Mouse (Mus musculus): ENCODE results near the gene Gtf2f2. TPM values are rescaled to one million over a fixed set of nuclear protein-coding genes. Genes with fewer than 3 reads are reported as not detected.
"Not testable (repeated sequence)": the region's sequence is repeated elsewhere in the genome, so short reads cannot be mapped to it uniquely, and the experiment has no call there.

The Gtf2f2 gene
- polyA plus RNA-seq, 1 experiment from 2014 or later = 25.4 TPM

DNA sequence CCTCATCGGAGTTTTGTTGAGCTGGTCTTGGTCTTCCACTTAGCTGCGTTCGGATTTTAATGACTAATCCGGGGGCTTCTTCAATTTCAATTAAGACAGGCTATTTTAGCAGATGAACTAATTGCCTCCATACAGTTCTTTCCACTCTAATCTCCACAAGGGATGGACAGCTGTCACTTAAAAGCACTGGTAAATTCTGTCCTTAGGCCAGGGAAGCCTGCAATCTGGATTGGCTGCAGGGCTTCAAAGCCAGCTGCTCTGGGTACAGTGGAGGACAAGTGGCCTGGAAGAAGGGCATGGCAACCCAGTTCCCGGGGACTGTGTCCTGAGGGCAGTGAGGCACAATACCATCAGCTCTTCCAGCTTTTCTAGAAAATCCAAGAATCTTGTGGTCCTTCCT, 139.6 kb downstream of the Gtf2f2 start:
- peaks cover 2% of the 10 kb centered on the region in 2 experiments; a peak in 2 of 4 replicates for H3K4me1 ChIP-seq (ENCODE audit: control insufficient read depth in 2 of 2, insufficient read depth in 2 of 2, low read length in 2 of 2)
- 14% methylated on average over 4 of the region's 5 CpGs for WGBS
- peak overlapping the region in 1 of 2 experiments; percentile 44; a peak in 1 of 4 replicates for H3K27ac ChIP-seq (replicated peaks in 1 of 2; ENCODE audit: control insufficient read depth in 1 of 2, insufficient read depth in 1 of 2, low read depth in 2 of 2, low read length in 2 of 2)
- ATAC-seq (ENCODE audit: insufficient number of reproducible peaks, insufficient read depth, low FRiP score, low read depth) = no peak
- H3K4me2 ChIP-seq (ENCODE audit: low read length) = peak overlapping the region; percentile 36
- H3K4me3 ChIP-seq (ENCODE audit: control insufficient read depth in 1 of 2, insufficient read depth in 1 of 2, low read depth in 1 of 2, low read length in 2 of 2) = no peak overlapping the region
- H3K36me3 ChIP-seq (ENCODE audit: control insufficient read depth, insufficient read depth, low read length) = no peaks in the 10 kb centered on the region
- H3K27me3 ChIP-seq (ENCODE audit: control insufficient read depth, insufficient read depth, low read length) = no peaks in the 10 kb centered on the region
- no peak overlapping the region for H3K9ac ChIP-seq (ENCODE audit: low read length)
- no peaks in the 10 kb centered on the region for H3K9me3 ChIP-seq (ENCODE audit: control insufficient read depth, low read length)

GRCm38 (mm10) chr14:75870631-75871030, 140.0 kb downstream of the Gtf2f2 start:
- no peak for ATAC-seq (ENCODE audit: insufficient number of reproducible peaks, insufficient read depth, low FRiP score, low read depth)
- 19% methylated on average over 9 of the region's 10 CpGs for WGBS

GRCm38 (mm10) chr14:75869769-75870363, 140.8 kb downstream of the Gtf2f2 start:
- H3K4me1 ChIP-seq (ENCODE audit: control insufficient read depth in 2 of 2, insufficient read depth in 2 of 2, low read length in 2 of 2) = peaks cover 2 to 3% of the 10 kb centered on the region in 2 experiments; a peak in 2 of 4 replicates
- H3K4me3 ChIP-seq (ENCODE audit: control insufficient read depth in 1 of 2, insufficient read depth in 1 of 2, low read depth in 1 of 2, low read length in 2 of 2) = no peak overlapping the region
- WGBS = 70% methylated on average over 14 of the region's 14 CpGs
- H3K9ac ChIP-seq (ENCODE audit: low read length) = no peak overlapping the region
- H3K36me3 ChIP-seq (ENCODE audit: control insufficient read depth, insufficient read depth, low read length) = no peaks in the 10 kb centered on the region
- H3K27ac ChIP-seq (replicated peaks in 1 of 2; ENCODE audit: control insufficient read depth in 1 of 2, insufficient read depth in 1 of 2, low read depth in 2 of 2, low read length in 2 of 2) = no peak overlapping the region
- H3K9me3 ChIP-seq (ENCODE audit: control insufficient read depth, low read length) = no peaks in the 10 kb centered on the region
- H3K27me3 ChIP-seq (ENCODE audit: control insufficient read depth, insufficient read depth, low read length) = no peaks in the 10 kb centered on the region
- no peak for ATAC-seq (ENCODE audit: insufficient number of reproducible peaks, insufficient read depth, low FRiP score, low read depth)
- no peak overlapping the region for H3K4me2 ChIP-seq (ENCODE audit: low read length)

More at GRCm38 (mm10) chr14:75870631-75871030, 140.0 kb downstream of the Gtf2f2 start:
- peak overlapping the region; percentile 46 for H3K4me2 ChIP-seq (ENCODE audit: low read length)
- no peak overlapping the region for H3K27ac ChIP-seq (replicated peaks in 1 of 2; ENCODE audit: control insufficient read depth in 1 of 2, insufficient read depth in 1 of 2, low read depth in 2 of 2, low read length in 2 of 2)
- H3K9ac ChIP-seq (ENCODE audit: low read length) = peak overlapping the region; percentile 34; the same call in 1 of the 2 replicates
- no peaks in the 10 kb centered on the region for H3K27me3 ChIP-seq (ENCODE audit: control insufficient read depth, insufficient read depth, low read length)
- H3K36me3 ChIP-seq (ENCODE audit: control insufficient read depth, insufficient read depth, low read length) = no peaks in the 10 kb centered on the region
- H3K9me3 ChIP-seq (ENCODE audit: control insufficient read depth, low read length) = no peaks in the 10 kb centered on the region
- peaks cover 2% of the 10 kb centered on the region in 2 experiments; a peak in 2 of 4 replicates for H3K4me1 ChIP-seq (ENCODE audit: control insufficient read depth in 2 of 2, insufficient read depth in 2 of 2, low read length in 2 of 2)
- peak overlapping the region; percentile 11 to 29; a peak in 3 of 4 replicates for H3K4me3 ChIP-seq (ENCODE audit: control insufficient read depth in 1 of 2, insufficient read depth in 1 of 2, low read depth in 1 of 2, low read length in 2 of 2)

DNA sequence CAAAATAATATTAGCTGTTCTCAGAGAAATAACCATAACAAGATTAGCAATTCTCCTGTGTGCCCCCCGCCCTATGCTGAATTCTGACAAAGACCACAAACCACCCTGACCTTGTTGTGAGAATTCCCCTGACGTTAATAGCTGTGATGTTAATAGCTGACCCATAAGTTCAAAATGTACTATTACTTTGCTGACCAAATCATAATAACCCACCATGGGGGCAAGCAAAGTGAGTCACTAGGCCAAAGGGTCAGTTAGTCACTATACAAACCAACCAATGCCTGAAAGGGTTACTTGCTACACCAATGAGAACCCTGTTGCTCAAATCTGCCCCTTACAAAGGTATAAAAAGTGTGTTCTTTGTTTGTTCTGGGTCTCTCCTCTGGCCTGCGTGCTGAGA, 142.6 kb downstream of the Gtf2f2 start:
- H3K9me3 ChIP-seq (ENCODE audit: control insufficient read depth, low read length); H3K27me3 ChIP-seq (ENCODE audit: control insufficient read depth, insufficient read depth, low read length); ATAC-seq (ENCODE audit: insufficient number of reproducible peaks, insufficient read depth, low FRiP score, low read depth); H3K36me3 ChIP-seq (ENCODE audit: control insufficient read depth, insufficient read depth, low read length); H3K9ac ChIP-seq (ENCODE audit: low read length); H3K27ac ChIP-seq (replicated peaks in 1 of 2; ENCODE audit: control insufficient read depth in 1 of 2, insufficient read depth in 1 of 2, low read depth in 2 of 2, low read length in 2 of 2); H3K4me3 ChIP-seq (ENCODE audit: control insufficient read depth in 1 of 2, insufficient read depth in 1 of 2, low read depth in 1 of 2, low read length in 2 of 2); H3K4me2 ChIP-seq (ENCODE audit: low read length): not testable (repeated sequence)
- 76% methylated on average over 3 of the region's 3 CpGs for WGBS
- H3K4me1 ChIP-seq (ENCODE audit: control insufficient read depth in 2 of 2, insufficient read depth in 2 of 2, low read length in 2 of 2) = peaks cover 11 to 18% of the 10 kb centered on the region in 2 experiments

GRCm38 (mm10) chr14:75866706-75867333, 143.8 kb downstream of the Gtf2f2 start:
- H3K9me3 ChIP-seq (ENCODE audit: control insufficient read depth, low read length) = 0 out of 2 replicates have a peak, but pooled peaks cover 6% of the 10 kb centered on the region
- no peak overlapping the region for H3K27ac ChIP-seq (replicated peaks in 1 of 2; ENCODE audit: control insufficient read depth in 1 of 2, insufficient read depth in 1 of 2, low read depth in 2 of 2, low read length in 2 of 2)
- H3K36me3 ChIP-seq (ENCODE audit: control insufficient read depth, insufficient read depth, low read length) = no peaks in the 10 kb centered on the region
- H3K27me3 ChIP-seq (ENCODE audit: control insufficient read depth, insufficient read depth, low read length) = no peaks in the 10 kb centered on the region
- 75% methylated on average over 9 of the region's 9 CpGs for WGBS
- ATAC-seq (ENCODE audit: insufficient number of reproducible peaks, insufficient read depth, low FRiP score, low read depth) = no peak
- H3K9ac ChIP-seq (ENCODE audit: low read length) = no peak overlapping the region
- no peak overlapping the region for H3K4me3 ChIP-seq (ENCODE audit: control insufficient read depth in 1 of 2, insufficient read depth in 1 of 2, low read depth in 1 of 2, low read length in 2 of 2)
- no peak overlapping the region for H3K4me2 ChIP-seq (ENCODE audit: low read length)
- peaks cover 15 to 22% of the 10 kb centered on the region in 2 experiments for H3K4me1 ChIP-seq (ENCODE audit: control insufficient read depth in 2 of 2, insufficient read depth in 2 of 2, low read length in 2 of 2)

DNA sequence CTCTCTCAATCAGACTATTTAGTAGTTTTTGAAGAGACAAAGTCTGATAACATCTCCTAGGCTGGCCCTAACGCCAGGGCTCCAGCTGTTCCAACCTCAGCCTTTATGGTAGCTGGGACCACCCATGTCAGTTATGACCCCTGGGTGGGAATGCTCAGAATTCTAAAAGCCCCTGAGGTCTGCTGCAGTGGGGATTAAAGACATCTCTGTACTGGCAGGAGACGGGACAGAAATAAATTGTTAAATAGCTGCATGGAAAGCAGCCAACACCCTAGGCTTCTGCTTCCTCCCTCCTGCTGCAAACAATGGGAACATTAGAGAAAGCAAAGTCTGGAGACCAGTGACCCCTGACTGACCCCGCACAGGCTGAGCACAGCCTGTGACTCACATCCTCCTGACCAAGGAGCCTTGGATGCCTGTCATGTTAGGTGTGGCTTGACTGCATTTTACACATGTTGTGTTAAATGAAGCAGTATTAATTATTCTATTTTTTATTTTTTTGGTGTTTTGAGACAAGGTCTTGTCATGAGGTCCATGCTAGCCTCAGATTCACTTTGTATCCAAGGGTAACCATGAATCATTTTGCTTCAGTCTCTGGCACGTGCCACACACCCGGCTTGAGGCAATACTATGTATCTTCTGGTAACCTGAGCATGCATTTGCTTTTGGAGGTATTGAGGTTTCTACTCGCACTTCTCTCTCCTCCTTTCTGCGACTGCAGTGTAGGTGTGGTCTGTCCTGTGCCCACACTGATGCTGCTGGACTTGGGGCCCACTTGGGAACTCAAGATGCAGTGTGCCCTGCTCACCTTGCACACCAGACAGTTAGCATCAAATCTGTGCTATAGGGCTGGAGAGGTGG, 146.9 kb downstream of the Gtf2f2 start:
- Histone ChIP-seq H3K9me3 (ENCODE audit: control insufficient read depth, low read length) (0 out of 2 replicates have a peak, but pooled peaks cover 6% of the 10 kb centered on the region), H3K27ac (replicated peaks in 1 of 2; ENCODE audit: control insufficient read depth in 1 of 2, insufficient read depth in 1 of 2, low read depth in 2 of 2, low read length in 2 of 2) (peak overlapping the region; percentile 90 to 98), H3K36me3 (ENCODE audit: control insufficient read depth, insufficient read depth, low read length) (no peaks in the 10 kb centered on the region), H3K9ac (ENCODE audit: low read length) (0 out of 2 replicates have a peak overlapping the region, but pooled peaks have one; percentile 45), H3K4me2 (ENCODE audit: low read length) (peak overlapping the region; percentile 24; the same call in 1 of the 2 replicates), H3K4me3 (ENCODE audit: control insufficient read depth in 1 of 2, insufficient read depth in 1 of 2, low read depth in 1 of 2, low read length in 2 of 2) (no peak overlapping the region), H3K4me1 (ENCODE audit: control insufficient read depth in 2 of 2, insufficient read depth in 2 of 2, low read length in 2 of 2) (peaks cover 13 to 19% of the 10 kb centered on the region in 2 experiments), H3K27me3 (ENCODE audit: control insufficient read depth, insufficient read depth, low read length) (no peaks in the 10 kb centered on the region)
- WGBS = 17% methylated on average over 7 of the region's 7 CpGs
- peak; percentile 93 for ATAC-seq (ENCODE audit: insufficient number of reproducible peaks, insufficient read depth, low FRiP score, low read depth)

DNA sequence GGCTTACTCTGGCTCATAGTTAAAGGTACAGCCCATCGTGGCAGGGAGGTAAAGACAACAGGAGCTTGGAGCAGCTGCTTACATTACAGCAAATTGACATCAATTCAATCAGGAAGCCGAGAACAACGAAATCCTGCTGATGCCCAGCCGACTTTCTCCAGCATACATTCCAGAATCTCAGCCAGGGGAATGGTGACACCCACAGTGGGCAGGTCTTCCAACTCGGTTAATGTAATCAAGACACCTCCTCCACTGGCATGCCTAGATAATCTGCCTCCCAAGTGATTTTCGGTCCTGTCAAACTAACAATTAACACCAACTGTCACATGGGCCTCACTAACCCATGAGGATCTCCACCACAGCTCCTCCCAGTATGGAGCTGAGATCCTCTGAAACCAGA, 148.0 kb downstream of the Gtf2f2 start:
- H3K27ac ChIP-seq (replicated peaks in 1 of 2; ENCODE audit: control insufficient read depth in 1 of 2, insufficient read depth in 1 of 2, low read depth in 2 of 2, low read length in 2 of 2) = peak overlapping the region; percentile 55 to 90

More for the DNA sequence above, 148.0 kb downstream of the Gtf2f2 start:
- ATAC-seq (ENCODE audit: insufficient number of reproducible peaks, insufficient read depth, low FRiP score, low read depth) = no peak
- H3K4me2 ChIP-seq (ENCODE audit: low read length) = no peak overlapping the region
- H3K4me1 ChIP-seq (ENCODE audit: control insufficient read depth in 2 of 2, insufficient read depth in 2 of 2, low read length in 2 of 2) = peaks cover 15 to 25% of the 10 kb centered on the region in 2 experiments
- no peak overlapping the region for H3K9ac ChIP-seq (ENCODE audit: low read length)
- H3K9me3 ChIP-seq (ENCODE audit: control insufficient read depth, low read length) = 0 out of 2 replicates have a peak, but pooled peaks cover 6% of the 10 kb centered on the region
- H3K27me3 ChIP-seq (ENCODE audit: control insufficient read depth, insufficient read depth, low read length) = no peaks in the 10 kb centered on the region
- H3K36me3 ChIP-seq (ENCODE audit: control insufficient read depth, insufficient read depth, low read length) = no peaks in the 10 kb centered on the region
- 80% methylated on average over 6 of the region's 6 CpGs for whole genome bisulfite sequencing
- no peak overlapping the region for H3K4me3 ChIP-seq (ENCODE audit: control insufficient read depth in 1 of 2, insufficient read depth in 1 of 2, low read depth in 1 of 2, low read length in 2 of 2)

Measured in heart, embryonic 14.5 days (tissue).